Mouse (Mus musculus): ENCODE results near the gene Gm17334. TPM values are rescaled to one million over a fixed set of nuclear protein-coding genes. Genes with fewer than 3 reads are reported as not detected.

Gm17334 gene
- total RNA-seq, 1 experiment from 2014 or later = not detected

DNA sequence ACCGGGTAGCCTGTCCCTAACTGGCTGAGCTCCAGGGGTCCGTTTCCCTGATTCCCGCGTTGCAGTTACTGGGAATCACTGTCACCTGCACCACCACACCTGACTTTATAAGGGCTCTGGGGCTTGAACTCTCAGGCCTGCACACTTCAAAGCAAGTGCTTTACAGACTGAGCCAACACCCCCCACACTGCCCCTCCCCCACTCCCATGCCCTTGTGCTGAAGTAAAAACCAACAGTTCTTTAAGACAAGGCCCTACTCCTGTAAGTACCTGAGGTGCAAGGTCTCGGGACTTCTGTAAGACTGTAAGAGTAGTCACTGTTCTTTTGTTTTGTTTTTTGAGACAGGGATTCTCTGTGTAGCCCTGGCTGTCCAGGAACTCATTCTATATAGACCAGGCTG is 5.5 kb upstream of the Gm17334 start:
- ATAC-seq (replicated peaks; ENCODE audit: insufficient number of reproducible peaks, low FRiP score, low TSS enrichment, poor library complexity, severe bottlenecking) = no peak

DNA sequence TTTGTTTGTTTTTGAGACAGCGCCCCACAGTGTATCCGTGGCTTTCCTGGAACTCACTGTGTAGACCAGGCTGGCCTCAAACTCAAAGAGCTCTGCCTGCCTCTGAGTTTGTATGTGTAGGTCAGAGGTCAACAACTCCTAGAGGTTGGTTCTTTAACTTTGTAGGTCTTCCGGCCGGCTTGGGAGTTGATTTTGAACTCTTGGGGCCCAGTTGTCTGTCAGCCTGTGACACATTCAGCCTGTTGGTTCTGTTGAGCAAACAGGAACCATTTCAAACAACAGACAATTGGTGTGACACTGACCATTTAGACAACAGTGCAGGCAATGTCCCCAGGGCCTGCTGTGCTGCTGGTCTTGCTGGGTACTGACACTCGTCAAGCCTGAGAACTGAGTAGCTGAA is 4.7 kb upstream of the Gm17334 start:
- ATAC-seq (replicated peaks; ENCODE audit: insufficient number of reproducible peaks, low FRiP score, low TSS enrichment, poor library complexity, severe bottlenecking) = no peak

DNA sequence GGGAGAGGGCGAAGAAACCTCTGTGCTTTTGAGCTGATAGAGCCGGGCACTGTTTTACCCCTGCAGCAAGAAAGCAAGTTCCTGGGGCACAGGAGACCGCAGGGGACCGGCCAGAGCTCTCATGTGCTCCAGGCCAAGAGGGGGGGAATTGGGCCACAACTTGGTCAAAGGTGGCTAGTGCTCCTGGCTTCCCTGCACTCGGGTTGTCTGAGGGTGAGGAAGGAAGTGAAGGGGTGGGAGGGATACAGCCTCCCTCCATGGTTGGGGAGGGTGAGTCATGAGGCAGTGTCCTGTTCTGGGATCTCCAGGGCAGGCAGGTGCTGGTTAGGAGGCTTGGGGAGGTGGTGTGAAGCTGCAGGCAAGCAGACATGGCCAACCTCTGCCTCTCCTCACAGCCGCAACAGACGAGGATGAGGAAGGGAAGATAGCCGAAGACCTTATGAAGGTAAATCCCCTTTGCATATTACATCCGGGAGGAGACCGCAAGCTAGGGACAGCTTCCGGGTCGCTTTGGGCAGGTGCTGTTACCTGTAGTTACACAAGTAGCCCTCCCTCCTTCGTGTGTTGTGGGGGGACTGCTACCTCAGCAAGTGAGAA is 1.8 kb upstream of the Gm17334 start:
- ATAC-seq (replicated peaks; ENCODE audit: insufficient number of reproducible peaks, low FRiP score, low TSS enrichment, poor library complexity, severe bottlenecking) = no peak

DNA sequence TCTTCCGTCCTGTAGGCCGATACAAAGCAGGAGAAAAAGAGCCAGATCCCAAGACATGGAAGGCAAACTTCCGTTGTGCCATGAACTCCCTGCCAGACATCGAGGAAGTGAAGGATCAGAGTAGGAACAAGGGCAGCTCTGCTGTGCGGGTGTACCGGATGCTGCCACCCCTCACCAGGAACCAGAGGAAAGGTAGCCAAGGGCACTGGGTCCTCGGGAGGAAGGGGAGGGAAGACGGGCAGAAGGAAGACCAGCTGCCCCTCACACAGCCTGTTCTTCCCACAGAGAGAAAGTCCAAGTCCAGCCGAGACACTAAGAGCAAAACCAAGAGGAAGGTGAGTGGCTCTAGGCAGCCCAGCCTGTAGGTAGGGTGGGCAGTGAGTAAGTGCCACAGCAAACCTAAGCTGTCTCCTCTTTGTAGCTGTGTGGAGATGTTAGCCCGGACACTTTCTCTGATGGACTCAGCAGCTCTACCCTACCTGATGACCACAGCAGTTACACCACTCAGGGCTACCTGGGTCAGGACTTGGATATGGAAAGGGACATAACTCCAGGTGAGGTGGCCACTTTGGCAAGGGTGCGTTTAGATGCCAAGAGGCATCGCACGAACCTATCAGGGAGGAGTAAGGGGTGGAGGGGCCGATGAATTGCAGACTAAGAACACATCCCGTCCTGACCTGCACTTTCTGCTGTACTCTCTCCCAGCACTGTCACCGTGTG is 814 bp upstream of the Gm17334 start:
- ATAC-seq (replicated peaks; ENCODE audit: insufficient number of reproducible peaks, low FRiP score, low TSS enrichment, poor library complexity, severe bottlenecking) = no peak

DNA sequence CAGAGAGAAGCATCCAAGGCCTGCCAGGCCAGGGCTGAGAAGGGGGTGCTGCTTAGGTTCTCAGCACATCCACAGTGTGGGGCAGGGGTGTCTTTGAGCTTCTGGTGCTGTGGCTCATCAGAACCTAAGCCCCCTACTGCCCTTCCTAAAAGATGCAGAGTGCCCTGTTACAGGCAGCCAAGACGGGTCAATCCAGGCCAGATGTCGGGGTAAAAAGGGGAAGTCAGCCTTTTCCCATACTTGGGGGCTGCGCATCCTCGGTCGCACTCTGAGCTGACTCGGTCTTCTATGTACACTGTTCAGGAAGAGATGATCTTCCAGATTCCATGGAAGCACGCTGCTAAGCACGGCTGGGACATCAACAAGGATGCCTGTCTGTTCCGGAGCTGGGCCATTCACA is 451 bp downstream of the Gm17334 start:
- ATAC-seq (replicated peaks; ENCODE audit: insufficient number of reproducible peaks, low FRiP score, low TSS enrichment, poor library complexity, severe bottlenecking) = no peak

DNA sequence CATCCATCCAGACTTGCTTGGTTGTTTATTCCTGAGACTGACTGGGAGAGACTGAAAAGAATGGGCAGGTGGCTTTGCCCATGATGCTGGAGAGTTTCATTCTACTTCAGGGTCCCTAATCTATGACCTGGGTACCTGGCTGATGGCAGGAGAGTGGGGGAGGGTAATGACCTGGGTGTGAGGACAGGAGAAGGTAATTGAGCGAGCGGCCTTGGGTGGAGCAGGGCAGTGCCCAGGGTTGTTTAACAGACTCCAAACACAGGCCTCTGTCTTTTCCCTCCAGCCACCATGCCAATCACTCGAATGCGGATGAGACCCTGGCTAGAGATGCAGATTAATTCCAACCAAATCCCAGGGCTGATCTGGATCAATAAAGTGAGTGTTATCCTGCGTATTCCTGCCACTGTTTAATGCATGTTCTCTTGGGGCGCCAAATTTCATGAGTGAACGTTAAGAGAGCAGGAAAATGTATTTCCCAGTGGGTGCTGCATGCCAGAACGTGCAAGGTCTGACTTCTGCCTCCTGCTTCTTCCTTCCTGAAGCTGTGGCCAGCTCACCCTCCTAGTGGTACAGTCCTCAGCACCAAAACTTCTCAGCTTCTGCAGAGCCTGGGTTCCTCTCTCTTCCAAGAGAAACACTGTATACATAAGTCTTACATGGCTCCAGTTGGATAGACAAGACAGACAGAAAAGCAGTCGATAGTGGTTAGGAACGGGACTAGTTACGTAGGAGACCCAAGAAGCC is 1.8 kb downstream of the Gm17334 start:
- no peak for ATAC-seq (replicated peaks; ENCODE audit: insufficient number of reproducible peaks, low FRiP score, low TSS enrichment, poor library complexity, severe bottlenecking)

DNA sequence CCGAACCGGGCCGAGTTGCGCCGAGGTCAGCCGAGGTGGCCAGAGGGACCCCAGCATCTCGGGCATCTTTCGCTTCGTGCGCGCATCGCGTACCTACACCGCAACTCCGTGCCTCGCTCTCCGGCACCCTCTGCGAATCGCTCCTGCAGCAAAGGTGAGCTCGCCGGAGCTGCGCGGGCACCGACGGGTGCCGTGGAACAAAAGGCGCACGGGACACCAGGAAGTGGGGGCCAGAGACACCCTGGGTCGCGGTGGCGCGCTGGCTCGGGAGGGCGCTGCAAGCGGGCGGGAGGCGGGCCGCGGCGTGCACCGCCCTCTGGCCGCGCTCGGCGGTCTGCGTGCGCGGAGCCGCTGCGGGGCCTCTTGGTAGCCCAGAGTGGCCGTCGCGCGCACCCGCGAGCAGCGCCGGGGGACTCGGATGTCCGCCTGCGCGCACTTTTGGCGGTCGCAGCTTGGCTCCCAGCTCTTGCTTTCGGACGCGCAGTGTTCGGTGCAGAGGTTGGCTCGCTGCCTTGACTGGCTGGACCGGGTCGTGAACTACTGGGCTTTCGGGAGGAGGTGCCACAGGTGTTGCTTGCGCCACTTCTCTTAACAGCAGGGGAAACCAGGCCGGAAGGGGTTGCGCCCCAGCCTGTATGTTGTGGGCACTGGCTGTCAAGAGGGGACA is 2.7 kb downstream of the Gm17334 start:
- peak; percentile 14; the same call in 1 of the 2 replicates for ATAC-seq (replicated peaks; ENCODE audit: insufficient number of reproducible peaks, low FRiP score, low TSS enrichment, poor library complexity, severe bottlenecking)

DNA sequence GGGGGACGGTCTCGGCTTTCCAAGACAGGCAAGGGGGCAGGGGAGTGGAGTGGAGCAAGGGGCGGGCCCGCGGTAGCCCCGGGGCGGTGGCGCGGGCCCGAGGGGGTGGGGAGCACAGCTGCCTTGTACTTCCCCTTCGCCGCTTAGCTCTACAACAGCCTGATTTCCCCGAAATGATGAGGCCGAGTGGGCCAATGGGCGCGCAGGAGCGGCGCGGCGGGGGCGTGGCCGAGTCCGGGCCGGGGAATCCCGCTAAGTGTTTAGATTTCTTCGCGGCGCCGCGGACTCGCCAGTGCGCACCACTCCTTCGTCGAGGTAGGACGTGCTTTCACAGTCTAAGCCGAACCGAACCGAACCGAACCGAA is 3.2 kb downstream of the Gm17334 start, which contains the start of gene Irf1:
Irf1 (plus strand) TSS at position 255 of the 365 bp plus-strand sequence.
- ATAC-seq (replicated peaks; ENCODE audit: insufficient number of reproducible peaks, low FRiP score, low TSS enrichment, poor library complexity, severe bottlenecking) = peak; percentile 77

DNA sequence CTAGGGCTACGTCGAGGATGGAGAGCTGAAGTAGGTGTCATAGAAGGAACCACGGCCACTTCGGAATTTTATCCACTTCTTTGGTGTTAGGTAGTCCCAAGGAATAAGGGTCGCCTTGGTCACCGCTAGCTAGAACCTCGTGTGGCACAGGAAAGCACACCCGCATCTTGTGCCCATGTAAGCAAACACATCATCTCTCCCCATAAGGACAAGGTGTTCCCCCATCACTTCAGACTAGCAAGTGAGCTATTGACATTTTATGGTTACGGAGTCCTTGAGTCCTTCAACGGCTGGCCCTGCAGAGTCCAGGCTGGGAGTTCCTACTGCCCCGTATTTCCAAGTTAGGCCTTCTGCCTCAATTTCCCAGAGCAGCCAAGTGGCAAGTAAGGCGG is 3.8 kb downstream of the Gm17334 start:
- ATAC-seq (replicated peaks; ENCODE audit: insufficient number of reproducible peaks, low FRiP score, low TSS enrichment, poor library complexity, severe bottlenecking) = no peak

DNA sequence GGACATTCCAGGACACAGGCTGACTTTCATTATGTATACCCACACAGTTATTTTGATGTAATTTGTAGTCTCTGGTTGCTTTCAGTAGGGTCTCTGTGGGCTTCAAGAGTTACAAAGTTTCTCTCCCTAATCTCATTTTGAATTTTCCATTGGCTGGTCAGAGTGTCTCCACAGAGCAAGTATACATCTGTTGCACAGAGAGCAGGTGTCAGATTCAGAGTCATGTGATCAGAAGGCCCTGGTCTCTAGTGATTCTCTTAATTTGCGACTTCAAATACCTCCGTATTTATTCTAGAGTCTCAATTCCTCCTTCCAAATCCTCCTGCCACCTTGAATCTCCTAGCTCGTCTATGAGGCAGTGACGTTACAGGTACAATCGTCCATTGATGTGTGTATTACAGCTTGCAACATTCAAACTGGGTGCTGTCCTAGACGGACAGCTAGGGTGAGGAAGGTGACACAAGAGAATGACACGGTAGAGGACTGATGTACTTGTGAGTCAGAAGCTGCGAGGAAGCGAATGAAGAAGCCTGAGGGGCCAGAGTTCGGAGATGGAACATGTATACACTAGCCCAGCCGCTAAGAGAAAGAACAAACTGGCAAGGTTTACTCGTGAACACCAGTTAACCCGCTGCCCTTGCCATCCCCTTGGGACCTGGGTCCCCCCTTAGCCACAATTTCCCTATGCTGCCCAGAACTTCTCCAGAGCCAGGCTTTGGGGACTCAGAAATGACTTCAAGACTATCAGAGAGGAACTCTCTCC is 4.4 kb downstream of the Gm17334 start:
- ATAC-seq (replicated peaks; ENCODE audit: insufficient number of reproducible peaks, low FRiP score, low TSS enrichment, poor library complexity, severe bottlenecking) = no peak

DNA sequence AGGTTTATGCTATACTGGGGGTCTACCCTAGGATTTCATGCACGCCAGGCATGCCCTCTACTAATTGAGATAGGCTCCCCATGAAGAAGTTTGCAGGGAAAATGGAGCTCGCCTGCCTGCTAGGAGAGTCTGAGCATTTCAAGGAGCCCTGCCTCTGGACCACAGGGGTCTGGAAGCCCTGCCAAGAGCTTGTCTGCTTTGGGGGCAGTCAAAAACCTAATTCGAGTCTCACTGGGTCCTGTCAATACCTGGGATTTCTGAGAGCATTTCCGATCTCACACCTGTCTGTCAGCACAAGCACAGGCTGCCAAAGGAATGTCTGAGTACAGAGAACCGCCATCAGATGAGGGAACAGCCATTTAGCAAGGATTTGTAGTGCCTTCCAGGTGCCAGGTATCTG is 8.4 kb downstream of the Gm17334 start:
- ATAC-seq (replicated peaks; ENCODE audit: insufficient number of reproducible peaks, low FRiP score, low TSS enrichment, poor library complexity, severe bottlenecking) = no peak

DNA sequence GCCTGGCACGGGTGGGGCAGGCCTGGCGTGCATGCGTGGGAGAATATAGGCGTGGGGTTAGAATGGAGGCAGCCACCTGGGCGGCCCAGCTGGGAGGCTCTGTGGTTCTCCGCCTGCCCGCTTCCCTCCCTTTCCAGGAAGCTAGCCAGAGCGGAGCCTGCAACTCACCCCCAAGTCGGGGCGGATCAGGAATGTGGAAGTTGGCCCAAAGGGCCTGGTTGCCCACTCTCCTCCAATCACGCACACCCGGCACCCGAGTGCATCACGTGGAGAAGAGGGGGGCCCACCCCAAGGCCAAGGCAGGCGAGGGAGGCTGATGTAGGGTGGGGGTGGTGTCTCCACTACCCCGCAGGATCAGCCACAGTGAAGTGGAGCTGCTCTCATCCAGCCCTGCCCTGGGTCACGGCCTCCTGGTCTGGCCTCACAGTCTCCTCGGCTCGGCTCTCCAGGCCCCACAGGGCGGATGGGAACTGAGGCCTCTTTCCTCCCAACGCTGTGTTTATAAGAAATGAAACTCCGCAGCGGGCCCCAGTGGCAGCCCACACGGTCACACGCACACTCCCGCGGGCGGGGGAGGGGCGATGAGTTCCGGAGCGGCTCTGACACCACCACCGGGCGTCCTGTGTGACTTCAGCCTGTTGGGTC is 9.4 kb downstream of the Gm17334 start:
- peak; percentile 83 for ATAC-seq (replicated peaks; ENCODE audit: insufficient number of reproducible peaks, low FRiP score, low TSS enrichment, poor library complexity, severe bottlenecking)

DNA sequence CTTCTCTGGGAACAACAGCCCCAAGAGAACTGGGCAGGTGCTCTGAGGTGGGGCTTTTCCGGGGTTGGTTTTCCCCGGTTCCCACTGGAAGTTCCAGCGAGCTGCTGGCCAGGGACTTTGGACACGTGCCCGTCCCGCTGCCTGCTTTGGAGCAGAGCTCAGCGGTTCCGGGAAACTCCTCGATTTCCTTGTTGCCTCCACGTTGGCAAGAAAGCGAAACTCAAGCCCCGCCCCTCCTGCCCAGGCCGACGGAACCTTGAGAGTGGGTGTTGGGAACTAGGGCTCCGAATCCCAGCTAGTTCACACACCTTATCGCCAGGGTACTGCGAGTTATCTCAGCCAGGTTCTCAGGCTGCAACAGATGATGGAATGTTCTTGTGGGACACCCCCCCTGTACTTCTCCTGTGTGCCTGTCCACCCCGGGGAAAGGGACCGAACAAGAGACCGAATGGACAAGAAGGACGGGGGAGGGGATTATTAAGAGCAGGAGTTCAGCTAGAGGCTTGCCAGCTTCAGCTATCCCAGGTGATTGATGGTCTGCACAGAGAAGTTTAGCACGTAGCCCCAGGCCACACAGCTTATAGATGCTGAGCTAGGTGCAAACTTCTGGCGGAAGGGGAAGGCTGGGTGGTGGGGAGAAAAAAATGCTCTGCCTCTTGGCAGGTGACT is 10.0 kb downstream of the Gm17334 start:
- ATAC-seq (replicated peaks; ENCODE audit: insufficient number of reproducible peaks, low FRiP score, low TSS enrichment, poor library complexity, severe bottlenecking) = peak; percentile 16; the same call in 1 of the 2 replicates

DNA sequence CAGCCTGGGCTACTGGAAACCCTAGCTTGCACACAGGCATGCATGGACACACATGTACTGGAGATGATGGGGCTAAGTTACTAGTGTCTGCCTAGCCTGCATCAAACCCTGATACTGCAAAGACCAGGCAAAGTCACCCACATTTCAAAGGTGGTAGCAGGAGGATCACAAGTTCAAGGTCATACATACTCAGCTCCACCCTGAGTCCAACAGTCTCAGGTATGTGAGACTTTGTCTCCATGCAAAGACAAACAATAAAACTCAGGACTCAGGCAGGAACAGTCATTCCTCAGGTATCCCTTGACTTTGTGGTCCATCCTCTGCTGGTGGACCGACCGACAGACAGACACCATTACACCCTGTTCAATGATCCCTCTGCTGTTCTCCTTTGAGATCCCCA is 10.6 kb downstream of the Gm17334 start:
- ATAC-seq (replicated peaks; ENCODE audit: insufficient number of reproducible peaks, low FRiP score, low TSS enrichment, poor library complexity, severe bottlenecking) = no peak

DNA sequence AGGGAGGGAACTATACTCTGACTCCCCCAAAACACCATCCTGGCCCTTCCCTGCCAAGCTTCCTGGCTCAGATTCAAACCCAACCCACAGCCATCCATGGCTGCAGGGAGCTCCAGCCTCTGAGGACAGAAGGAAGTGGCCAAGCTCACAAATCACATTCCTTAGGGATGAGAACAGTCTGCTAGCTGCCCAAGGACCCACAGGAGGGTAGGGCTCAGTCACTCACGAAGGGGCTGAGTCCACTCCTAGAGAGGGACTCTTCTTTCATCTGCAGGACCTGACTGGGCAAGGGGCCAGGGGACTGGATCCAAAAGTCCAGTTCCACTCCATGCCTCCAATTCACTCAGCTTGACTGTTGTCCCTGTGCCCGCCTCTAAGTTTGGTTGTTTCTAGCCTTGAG is 11.2 kb downstream of the Gm17334 start:
- ATAC-seq (replicated peaks; ENCODE audit: insufficient number of reproducible peaks, low FRiP score, low TSS enrichment, poor library complexity, severe bottlenecking) = no peak

DNA sequence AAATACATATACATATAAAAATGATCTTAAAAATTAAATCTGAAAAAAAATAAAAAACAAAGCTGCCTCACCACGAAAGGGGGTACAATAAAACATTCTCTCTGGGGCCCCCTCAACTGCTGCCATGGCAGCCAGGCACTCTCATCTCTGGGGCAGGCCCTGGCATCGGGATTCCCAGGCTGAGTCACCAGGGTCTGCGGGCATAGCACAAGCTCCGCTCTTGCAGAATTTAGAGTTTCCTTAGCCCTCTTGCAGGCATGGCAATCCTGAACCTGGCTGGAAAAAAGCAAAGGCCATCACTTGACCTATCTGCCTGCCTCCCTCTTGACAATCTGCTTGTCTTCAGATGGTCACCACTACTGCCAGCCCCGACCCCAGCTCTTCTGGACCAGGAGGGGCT is 11.7 kb downstream of the Gm17334 start:
- ATAC-seq (replicated peaks; ENCODE audit: insufficient number of reproducible peaks, low FRiP score, low TSS enrichment, poor library complexity, severe bottlenecking) = no peak

DNA sequence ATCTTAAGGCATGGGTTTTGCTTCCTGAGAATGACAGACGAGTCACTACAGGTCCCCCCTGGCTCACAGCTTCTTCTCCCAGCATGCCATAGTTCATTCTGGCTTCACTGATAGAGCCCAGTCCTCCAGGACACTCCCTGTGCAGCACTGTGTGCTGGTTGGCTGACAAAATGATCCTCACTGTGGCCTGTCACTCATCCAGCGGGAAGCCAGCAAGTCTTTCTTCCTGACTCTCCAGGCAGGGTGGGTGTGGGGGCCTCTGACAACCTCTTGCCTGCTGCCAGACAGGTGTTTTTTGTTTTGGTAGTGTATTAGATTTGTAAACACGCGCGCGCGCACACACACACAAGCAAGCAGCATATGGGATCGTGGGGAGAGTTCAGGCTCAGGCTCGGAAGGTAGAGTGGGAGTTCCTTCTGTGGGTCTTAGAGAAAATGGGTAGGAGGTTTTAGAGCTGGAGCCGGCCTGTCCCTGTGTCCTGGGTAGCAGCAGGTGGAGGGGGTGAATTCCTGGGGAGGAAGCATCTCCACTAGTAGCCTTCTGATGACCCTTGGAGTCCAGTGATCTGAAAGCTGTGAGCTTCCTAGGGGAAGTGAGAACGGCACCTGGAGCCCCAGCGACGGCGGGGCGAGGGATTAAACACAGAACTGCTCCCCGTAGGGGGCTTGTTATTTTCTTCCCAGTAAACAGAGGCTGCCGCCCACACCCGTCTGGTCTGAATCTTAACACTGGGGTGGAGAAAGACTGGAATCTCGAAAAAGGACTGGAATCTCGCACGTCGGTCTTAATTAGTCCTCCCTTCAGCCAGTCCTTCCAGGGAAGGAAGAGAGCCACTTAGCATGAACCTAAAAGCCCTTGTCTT is 13.2 kb downstream of the Gm17334 start:
- ATAC-seq (replicated peaks; ENCODE audit: insufficient number of reproducible peaks, low FRiP score, low TSS enrichment, poor library complexity, severe bottlenecking) = no peak
